Mouse (Mus musculus): ENCODE data around the gene 1700020N15Rik. TPM values are rescaled to one million over a fixed set of nuclear protein-coding genes. Genes with fewer than 3 reads are reported as not detected.
"Not testable (repeated sequence)": the region's sequence is repeated elsewhere in the genome, so short reads cannot be mapped to it uniquely, and the experiment has no call there.

The 1700020N15Rik gene
- not detected for total RNA-seq (2021)

DNA sequence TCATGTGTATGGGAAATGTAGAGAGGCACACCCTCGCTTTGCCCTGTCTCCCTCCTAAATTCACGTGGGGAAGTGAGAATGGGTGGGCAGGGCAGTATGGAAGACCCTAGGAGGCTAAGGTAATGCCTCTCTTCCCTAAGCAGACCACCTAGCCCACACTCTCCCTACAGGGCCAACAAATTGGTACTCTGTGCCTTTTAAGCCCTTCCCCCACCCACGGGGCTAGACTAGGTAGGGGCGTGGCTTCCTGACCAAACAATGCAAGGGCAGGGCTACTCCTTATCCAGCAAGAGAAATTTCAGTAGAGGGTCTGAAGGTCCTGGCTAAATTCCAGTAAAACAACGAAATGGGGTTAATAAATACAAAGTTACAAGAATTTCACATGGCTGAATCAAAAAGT, at the start of gene 1700020N15Rik:
Gene 1700020N15Rik, plus strand, starts transcription at position 301 of the 400 bp plus-strand sequence.
- DNase-seq (ENCODE audit: extremely low spot score in 1 of 2, low spot score in 2 of 2); intact Hi-C loops (cut with DNase I): not testable (repeated sequence)

- DNase-seq (ENCODE audit: extremely low spot score in 1 of 2, low spot score in 2 of 2): no peak
- intact Hi-C loops (cut with DNase I): no loop called here
Measured at GRCm38 (mm10) chrX:69976790-69977579, 31.9 kb downstream of the 1700020N15Rik start.

Measured in left cerebral cortex, postnatal 10 days (tissue).